Mouse (Mus musculus) erythroblast, adult 5-6 weeks (primary cell): ENCODE measurements around the gene Ggct. TPM values are rescaled to one million over a fixed set of nuclear protein-coding genes. Genes with fewer than 3 reads are reported as not detected.

Source experiments
- ATAC-seq: replicated peaks from 2 replicates; pipeline ENCODE4 v1.8.0; 2016; ENCODE audit warnings: moderate number of reproducible peaks, mild to moderate bottlenecking, moderate TSS enrichment, inconsistent platforms; ENCODE audit not compliant: poor library complexity, low FRiP score, severe bottlenecking
- total RNA-seq, 2 experiments: library from RNA; stranded (forward) in 1 of 2; stranded (reverse) in 1 of 2; fragments of 150-400 nt in 1 of 2; fragments of 200-764, 138-1000 nt in 1 of 2; gene quantifications; 2 replicates each; pipeline versions ENCODE4 v1.2.3 to v1.2.4; 2015 to 2017; ENCODE audit warnings: low replicate concordance in 2 of 2

Gene Ggct
- 0.63 and 0.96 TPM in 2 replicates for total RNA-seq (2015; ENCODE audit: low replicate concordance)
- 0.98 and 4.8 TPM in 2 replicates for total RNA-seq (2017; ENCODE audit: low replicate concordance)

DNA sequence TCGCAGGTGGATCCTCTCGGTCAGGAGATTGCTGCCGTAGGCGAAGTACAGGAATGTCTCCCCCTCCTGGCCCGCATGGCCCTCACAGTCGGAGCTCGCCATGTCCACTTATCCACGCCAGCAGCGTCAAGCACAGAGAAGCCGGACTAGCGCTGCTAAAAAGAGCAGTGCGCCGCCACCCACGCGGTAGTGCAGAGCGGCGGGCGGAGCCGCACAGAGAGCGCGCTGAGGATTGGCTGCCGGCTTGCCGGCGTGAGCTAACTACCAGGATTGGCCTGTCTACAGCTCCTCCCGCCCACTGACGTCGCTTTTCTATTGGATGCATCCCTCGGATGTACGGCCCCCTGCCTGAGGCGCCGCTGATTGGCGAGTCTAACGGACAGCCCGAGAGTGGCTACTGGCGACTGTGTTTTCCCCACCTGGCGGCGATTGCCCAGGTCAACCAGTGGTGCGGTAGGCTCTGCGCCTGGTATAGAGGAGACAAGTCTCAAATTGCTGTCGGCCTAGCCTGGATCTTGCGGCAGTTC, at the start of gene Ggct:
Ggct (minus strand) TSS at position 217 of the 527 bp plus-strand sequence.
- ATAC-seq, result peak; percentile 100

DNA sequence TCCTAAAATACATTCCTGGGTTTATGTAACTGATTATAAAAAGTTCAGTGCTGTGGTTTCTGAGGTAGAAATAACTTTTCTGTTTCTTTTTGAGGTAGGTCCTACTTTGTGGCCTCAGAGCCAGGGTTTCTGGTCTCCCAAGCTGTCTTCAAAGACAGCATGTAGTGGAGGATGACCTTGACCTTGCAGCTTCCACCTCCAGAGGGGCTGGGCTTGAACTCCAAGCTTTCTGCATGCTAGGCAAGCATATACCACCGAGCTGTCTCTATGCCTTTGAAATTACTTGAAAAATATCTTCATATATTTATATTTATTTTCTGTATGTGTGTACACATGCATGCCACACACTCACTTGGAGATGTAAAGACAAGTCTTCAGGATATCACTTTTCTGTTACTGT, 47.3 kb upstream of the Ggct start:
- ATAC-seq, result no peak

DNA sequence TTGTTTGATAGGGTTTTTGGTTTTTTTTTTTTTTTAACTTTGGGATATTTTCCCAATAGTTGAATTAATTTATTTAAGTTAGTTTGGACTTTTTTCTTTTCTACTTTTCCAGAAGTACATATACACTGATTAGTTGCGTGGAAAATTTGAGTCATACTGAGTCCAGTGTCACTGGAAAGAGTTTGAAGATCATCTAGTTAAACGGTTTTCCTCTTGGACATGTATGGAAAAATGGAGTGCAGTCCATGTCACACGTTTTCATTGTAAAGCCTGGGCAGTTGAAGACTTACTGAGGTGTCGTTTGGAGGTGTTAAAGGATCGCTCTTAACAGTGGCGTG, 46.7 kb upstream of the Ggct start:
- no peak for ATAC-seq

DNA sequence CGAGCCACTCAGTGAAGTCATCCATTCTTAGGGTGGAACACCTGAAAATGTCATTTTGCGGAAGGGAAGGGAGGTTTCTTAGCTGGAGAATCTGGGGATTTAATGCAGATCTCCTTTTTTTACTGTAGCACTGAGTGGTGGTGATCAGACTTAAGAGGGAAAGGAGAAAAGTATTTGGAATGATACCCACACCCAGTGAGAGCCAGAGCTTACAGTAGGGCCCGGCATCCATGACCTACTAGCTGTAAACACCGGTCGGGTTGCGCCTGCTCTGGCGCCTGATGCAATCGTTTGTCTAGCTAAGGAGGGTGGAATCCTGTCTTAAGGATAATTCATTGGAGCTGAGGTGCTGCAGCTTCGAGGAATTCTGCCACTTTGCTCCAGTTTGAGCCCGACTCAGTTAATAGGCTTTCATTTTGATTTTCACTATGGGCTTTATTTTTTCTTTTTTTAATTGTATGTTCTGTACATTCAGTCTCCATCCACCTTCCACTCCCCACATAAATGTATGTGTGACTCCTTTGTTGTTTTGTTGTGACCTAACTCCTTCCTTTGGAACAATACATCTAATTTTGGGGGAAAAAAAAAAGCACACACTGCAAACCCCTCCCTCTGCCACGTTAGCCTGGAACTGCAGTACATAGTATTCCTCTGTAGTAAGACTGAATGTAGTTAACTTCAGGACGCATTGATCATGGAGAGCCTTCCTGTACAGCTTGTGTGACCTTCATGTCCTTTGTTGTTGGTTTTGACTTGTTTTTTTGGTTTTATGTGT, 46.1 kb upstream of the Ggct start:
- peak; percentile 75 for ATAC-seq

DNA sequence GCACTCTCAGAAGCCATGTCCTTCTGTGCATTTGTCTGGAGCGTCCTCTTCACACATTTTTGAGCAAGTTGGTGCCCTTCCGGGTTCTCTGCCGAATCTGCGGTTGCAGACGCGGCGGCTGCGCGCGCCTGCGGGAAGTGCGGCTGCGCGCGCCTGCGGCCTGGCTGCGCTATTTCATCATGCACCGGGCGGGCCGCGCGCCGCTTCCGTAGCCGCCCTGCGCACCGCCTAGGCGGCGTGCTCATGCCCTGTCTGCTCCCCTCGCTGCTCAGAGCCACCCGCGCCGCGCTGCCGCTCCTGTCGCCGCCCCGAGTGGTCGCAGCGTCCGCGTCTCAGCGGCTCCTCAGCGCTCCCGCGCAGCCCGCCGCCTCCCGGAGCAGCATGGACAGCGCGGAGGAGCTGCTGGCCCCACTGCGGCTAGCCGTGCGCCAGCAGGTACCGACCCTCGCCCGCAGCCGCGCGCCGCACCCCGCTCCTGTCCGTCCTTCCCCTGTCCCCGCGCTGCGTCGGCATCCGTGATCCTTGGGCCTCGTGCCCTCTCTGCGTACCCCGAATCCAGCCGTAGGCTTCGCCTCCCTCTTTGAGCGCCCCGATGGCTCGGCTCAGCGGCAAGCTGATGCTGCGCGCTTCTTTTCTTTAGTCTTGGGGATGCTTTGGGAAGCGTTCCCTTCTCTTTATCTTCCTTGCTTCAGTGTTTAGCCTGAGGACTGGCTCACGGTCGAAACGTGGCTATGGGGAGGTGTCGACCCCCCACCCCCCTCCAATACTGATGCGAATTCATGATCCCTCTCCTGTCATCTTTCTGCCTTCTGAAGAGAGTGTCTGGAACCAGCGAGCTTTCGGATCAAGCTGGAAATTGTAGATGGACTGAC, 45.3 kb upstream of the Ggct start, which contains the start of gene Gars:
Gars (plus strand) TSS at position 209 of the 872 bp plus-strand sequence.
- peak; percentile 87 for ATAC-seq

DNA sequence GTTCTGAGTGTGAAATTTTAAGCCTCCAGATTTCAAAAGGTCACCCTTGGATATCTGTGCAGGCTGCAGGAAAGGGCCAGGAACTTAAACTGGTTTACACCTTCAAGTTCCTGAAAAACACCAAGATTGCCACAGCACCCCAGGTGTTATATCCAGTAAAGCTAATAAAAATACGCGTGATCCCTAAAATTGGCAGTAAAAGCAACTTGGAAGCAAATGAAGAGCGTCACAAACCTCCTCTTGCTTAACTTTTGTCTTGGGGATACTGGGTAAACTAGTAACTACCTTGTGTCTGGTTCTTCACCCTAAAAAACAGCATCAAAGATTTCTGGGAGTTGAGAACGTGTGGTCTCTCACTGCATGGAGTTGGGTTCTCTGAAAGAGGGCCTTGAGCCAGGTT, 44.0 kb upstream of the Ggct start:
- ATAC-seq, result no peak

DNA sequence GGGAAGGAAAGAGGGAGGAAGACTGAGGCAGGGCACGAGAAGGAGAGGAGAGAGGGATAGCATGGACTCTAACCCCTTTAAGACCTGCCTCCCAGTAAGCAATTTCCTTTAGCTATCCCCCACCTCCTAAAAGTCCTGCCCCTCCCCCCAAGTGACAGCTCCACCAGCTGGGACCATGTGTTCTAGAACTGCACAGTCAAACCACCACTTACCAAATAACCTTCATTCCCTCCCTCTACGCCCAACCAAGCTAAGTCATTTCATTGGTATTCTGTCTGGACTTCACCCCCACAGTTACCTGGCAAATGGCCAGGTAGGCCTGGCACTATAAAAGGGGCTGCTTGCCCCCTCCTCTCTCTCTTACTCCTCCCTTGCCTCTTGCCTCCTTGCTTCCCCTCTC, 34.9 kb upstream of the Ggct start:
- no peak for ATAC-seq

DNA sequence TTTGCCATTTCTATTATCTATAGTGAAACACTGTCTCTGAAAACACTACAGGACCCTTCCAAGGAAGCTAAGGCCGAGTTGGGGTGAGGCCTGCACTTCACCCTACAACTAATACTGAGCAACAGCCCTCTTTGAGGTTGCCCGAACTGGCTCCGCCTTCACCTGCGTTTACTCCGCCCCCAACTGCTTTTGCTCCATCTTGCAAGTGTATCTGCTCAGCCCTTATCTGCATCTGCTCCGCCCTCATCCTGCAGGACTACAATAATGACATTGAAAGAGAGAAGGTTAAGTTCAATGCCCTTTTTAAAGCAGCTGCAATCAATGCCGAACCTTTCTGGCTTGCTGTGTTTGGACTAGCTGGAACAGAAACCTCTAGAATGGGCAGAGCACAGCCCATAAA, 29.1 kb upstream of the Ggct start:
- ATAC-seq, result no peak

DNA sequence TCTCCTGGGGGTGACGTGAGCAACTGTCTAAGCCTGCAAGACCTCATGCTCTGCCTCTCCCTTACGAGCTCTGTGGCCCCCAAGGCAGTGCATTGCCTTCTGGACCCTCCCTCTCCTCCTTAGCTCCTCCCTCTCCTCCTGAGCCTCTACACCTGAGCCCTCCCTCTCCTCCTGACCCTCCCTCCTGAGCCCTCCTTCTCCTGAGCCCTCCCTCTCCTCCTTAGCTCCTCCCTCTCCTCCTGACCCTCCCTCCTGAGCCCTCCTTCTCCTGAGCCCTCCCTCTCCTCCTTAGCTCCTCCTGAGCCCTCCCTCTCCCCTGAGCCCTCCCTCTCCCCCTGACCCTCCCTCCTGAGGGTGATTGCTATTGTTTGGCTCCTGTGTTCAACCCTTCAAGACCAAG, 25.7 kb upstream of the Ggct start:
- no peak for ATAC-seq

DNA sequence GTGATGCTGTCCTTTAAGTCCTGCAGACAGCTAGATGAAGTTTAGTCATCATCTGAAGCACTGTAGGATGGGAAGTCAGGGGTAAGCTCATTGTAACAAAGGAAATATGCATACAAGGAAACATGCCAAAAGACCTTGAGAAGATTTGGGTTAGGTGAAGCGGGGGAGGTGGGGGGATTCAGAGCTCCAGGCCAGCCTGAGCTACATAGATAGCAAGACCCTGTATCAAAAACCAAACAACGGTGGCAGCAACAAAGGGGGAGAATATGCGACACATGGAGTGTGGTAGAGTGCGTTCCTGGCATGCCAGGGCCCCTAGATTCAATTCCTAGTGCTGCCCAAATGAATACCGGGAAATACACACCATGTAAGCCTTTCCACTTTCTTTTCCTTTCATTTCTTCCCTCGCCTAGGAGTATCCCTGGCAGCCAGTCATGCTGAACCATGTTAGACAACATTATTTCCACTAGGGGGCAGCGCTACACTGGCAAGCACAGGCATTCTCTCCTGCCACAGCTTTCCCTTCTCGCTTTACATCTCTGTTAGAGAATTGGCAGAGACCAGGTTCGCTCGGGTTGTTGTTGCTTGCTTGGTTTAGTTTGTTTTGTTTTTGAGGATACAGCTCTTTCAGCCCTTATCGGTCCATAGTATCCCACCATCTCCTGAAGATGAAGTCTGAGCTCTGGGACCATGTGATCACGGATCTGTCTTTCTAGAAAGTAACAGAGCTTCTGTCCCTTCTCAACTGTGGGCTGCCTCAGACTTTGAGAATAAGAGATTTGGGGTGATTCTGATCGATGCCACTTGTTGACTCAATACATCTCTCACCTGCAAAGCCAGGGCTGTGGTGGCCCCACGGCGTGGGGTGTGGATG, 24.2 kb upstream of the Ggct start:
- peak; percentile 83 for ATAC-seq

DNA sequence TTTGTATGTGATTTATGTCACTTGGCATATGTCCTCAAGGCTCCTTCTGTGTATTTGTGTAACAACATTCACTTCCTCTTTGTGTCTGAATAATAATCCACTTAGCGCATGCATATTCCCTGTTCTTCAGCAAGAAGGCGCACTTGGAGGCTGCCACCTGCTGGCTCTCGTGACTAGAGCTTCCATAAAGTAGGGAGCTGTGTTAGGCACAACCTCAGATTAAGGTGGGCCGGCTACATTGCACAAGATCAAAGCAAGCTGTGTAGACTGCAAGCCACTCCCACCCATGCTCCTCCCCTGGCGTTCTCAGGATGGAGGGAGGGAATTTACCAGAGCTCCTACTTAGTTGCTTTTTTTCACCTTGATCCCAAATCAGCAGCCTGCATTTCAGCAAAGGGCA, 23.5 kb upstream of the Ggct start:
- no peak for ATAC-seq

DNA sequence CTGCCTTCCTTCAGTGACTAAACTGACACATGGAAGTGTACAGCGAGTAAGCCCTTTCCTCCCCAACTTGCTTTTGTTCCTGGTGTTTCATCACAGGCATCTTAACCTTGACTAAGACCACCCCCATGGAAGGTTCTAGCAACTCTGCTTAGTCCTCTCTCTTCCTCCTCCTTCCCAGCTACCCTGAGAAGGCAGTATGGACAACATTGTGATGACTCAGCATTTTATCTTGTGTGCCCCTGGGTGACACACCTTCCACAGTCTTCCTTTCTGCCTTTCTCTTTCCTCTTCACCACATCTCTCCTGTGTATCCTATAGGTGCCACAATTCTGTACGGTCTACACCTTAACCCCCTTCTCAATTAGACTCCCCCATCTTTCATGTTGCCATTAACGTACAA, 21.4 kb upstream of the Ggct start:
- ATAC-seq, result no peak

DNA sequence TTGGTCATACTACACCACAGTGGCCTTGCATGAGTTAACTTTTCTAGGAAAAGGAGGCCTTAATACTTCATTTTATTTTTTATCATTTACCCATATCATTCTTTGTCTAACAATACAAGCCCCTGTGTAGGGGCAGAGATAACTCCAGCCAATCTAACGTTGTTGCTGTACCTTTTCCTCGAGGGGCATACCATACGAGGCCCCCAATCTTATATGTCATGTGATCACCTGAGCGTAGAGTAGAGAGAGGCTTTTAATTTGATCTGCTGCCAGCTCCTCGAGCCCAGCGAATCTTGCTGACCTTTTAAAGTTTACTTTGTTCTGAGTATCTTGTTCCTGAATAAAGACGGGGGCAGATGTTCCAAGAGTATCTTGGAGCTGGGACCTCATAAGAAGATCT, 19.8 kb upstream of the Ggct start:
- no peak for ATAC-seq

DNA sequence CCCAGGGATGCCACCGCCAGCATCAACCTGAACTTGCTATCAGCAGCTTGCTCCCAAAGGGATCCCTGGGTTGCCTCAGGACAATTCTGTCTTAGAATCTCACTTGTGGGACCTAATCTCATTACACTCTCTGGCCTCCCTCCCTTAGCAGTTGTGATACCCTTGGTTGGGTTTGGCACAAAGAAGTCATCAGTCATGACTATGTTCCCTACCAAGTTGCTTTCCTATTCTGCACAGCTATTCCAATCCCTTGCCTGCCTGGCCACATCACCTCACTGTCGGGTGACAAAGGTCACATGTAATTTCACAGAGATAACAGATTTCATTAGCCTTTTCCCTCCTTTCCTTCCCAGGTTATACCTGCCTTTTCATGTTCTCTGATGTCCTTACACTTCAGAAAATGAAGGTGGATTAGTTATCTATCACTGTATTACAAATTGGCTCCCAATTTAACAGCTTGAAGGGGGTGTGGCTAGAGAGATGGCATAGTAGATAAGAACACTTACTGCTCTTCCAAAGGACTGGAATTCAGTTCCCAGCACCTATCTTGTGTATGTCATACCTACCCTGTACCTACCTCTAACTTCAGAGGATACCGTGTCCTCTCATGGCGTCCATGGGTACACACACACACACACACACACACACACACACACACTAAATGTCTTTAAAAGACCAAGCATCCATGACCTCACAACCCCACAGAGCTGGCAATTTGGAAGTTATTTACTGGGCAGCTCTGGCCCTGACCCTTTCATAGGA, 17.8 kb upstream of the Ggct start:
- ATAC-seq, result no peak

DNA sequence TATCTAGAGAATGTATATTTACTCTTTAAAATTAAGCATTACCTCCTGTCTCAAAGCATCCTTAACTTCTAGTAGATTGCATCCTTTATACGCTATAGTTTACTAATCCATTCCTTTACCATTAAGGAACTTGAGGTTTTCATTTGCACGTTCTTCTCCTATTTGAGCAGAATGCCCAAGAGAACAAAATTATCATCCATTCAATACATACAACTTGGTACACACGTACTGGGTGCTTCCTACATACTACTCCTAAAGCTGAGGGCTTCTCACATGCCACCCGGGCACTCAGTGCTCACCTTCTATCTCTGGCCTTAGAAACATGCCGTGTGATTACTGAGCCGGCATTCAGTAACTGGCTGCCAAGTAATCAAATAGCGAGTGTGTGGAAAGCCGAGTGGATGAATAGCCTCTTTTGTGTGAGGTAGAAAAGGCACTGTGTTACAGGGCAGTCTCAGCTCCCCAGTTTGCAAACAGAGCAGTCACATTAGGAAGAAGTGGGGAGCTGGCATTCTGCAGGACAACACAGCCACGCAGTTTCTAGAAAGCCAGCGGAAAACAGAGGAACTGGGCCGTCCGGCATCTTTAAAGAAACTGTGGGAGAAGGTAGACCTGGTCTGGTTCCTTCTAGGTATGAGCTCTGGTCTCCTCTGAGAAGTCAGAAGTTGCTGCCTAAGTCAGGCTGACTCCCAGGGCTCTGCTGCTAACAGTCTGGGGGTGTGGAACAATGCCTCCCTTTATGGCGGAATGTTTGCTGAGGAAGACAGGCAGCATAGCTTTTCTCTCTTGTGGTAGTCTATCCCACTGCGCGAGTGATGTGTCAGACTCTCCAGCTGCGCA, 16.9 kb upstream of the Ggct start:
- ATAC-seq, result no peak

DNA sequence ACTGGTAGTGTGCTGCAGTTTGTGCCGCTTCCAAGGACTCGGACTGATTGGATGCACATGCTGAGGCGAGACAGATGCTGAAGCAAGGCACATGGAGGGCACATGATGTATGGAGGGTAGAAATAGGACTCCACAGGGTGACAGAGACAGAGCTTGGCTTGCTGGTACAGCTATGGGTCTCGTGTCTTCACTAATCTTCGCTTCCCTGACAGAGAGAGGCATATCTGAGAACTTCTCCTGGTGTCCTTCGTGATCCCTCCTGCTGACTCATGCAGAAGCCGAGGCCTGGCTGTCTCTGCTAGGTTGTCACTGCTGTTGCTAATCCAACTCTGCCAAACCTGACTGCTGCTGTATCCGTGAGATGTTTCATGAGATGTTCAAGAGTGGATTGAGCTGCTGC, 15.7 kb upstream of the Ggct start:
- ATAC-seq, result no peak

DNA sequence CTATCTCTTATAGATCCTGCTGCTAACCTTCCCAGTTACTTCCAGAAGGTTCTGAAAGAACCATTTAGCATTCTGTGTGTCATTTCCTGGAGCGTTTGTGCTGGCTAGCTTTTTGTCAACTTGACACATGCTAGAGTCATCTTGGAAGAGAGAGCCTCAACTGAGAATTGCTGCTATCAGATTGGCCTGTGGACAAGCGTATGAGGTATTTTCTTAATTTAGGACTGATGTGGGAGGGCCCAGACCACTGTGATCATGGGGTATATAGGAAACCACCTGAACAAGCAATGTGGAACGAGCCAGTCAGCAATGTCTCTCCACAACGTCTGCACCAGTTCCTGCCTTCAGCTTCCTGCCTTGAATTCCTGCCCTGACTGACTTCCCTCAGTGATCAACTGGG, 10.8 kb upstream of the Ggct start:
- ATAC-seq, result no peak

DNA sequence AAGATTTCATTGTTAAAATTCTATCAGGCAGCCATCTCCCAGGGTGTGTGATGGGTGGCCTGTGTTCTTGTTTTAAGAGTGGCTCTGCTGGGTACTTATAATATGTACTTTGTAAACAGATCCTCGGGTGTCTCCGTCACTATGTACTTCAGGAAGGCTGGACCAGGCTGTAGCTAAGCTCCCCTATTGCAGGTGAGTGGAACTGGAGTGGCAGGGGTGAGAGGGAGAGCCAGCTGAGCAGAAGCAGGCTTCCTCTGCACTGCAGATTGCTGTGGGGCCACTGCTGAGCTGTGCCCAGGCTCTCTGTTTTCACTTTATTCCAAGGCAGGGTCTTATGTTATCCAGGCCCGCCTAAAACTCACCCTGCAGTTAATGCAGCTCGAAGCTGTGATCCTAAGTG, 9.7 kb upstream of the Ggct start:
- ATAC-seq, result no peak
